Mouse (Mus musculus): ENCODE measurements around the gene Cdkl4. TPM values are rescaled to one million over a fixed set of nuclear protein-coding genes. Genes with fewer than 3 reads are reported as not detected.

Cdkl4 gene
- polyA plus RNA-seq, 1 experiment from 2014 or later = 1.5 TPM

DNA sequence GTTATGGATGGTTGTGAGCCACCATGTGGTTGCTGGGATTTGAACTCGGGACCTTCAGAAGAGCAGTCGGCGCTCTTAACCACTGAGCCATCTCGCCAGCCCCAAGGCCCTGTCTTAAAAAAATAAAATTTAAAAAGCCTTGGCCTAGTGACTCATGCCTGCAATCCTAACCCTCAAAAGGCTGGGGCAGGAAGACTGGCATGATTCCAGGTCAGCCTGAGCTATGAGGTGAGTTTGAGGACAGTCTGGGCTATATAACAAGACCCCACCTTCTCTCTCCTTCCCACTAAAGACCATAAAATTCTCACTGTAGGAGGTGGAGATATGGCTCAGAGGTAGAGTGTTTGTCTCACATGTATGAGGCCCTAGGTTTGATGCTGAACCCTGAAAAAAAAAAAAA, 85.3 kb downstream of the Cdkl4 start:
- no peak overlapping the region for H3K4me2 ChIP-seq
- no peaks in the 10 kb centered on the region for H3K4me1 ChIP-seq
- no peak overlapping the region for H3K27ac ChIP-seq
- no peaks in the 10 kb centered on the region for H3K36me3 ChIP-seq (ENCODE audit: poor library complexity, severe bottlenecking)
- H3K27me3 ChIP-seq = no peaks in the 10 kb centered on the region
- no peak for ATAC-seq
- H3K4me3 ChIP-seq = no peak overlapping the region
- no peaks in the 10 kb centered on the region; the same call in 1 of the 2 replicates for H3K9me3 ChIP-seq (replicated peaks)
- H3K9ac ChIP-seq = no peak overlapping the region
- 95% methylated on average over 4 of the region's 4 CpGs for WGBS

DNA sequence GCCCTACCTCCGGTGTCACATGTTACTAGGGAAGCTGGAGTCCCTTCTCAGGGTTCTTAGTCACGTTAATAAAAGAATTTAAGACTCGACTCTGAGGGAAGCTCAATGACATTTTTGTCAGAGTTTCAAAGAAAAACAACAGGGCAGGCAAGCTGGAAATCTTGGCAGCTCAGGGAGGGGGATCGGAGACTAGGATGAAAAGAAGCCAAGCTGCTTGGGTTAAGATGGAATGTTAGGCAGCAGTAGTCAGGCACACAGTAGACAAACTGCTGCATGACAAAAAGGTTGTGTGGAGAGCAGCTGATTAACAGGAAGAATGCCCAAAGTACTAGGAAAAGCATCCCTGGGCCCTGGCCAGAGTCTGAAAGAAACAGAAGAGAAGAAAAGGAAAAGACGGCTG, 87.4 kb downstream of the Cdkl4 start:
- no peak overlapping the region for H3K9ac ChIP-seq
- H3K4me3 ChIP-seq = no peak overlapping the region
- no peaks in the 10 kb centered on the region for H3K4me1 ChIP-seq
- H3K36me3 ChIP-seq (ENCODE audit: poor library complexity, severe bottlenecking) = no peaks in the 10 kb centered on the region
- WGBS = 58% methylated on average over 5 of the region's 5 CpGs
- no peaks in the 10 kb centered on the region for H3K27me3 ChIP-seq
- H3K9me3 ChIP-seq (replicated peaks) = no peaks in the 10 kb centered on the region; the same call in 1 of the 2 replicates
- no peak overlapping the region for H3K4me2 ChIP-seq
- ATAC-seq = no peak
- H3K27ac ChIP-seq = no peak overlapping the region

DNA sequence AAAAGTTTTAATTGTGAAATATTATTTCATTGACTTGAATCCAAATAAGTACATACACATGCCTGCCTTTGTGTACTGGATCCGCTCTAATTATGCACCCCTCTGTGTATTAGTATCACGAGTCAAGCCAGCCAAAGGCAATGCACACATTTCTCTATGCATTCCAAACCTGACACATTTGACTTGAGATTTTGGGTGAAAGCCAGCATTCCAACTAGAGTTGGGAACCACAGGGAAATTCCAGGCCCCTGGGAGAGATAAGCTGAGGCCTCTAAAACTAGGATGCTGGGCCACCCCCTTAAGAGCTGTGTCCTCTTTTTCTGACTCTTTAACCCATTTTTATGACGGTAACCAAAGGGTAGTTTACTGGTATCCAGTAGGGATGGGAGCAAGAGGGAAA, 88.7 kb downstream of the Cdkl4 start:
- Histone ChIP-seq H3K4me3 (no peak overlapping the region), H3K27ac (no peak overlapping the region), H3K36me3 (ENCODE audit: poor library complexity, severe bottlenecking) (no peaks in the 10 kb centered on the region), H3K27me3 (no peaks in the 10 kb centered on the region), H3K4me2 (no peak overlapping the region), H3K9ac (no peak overlapping the region), H3K4me1 (no peaks in the 10 kb centered on the region), H3K9me3 (replicated peaks) (no peaks in the 10 kb centered on the region; the same call in 1 of the 2 replicates)
- 76% methylated on average over 3 of the region's 3 CpGs for WGBS
- ATAC-seq = no peak

DNA sequence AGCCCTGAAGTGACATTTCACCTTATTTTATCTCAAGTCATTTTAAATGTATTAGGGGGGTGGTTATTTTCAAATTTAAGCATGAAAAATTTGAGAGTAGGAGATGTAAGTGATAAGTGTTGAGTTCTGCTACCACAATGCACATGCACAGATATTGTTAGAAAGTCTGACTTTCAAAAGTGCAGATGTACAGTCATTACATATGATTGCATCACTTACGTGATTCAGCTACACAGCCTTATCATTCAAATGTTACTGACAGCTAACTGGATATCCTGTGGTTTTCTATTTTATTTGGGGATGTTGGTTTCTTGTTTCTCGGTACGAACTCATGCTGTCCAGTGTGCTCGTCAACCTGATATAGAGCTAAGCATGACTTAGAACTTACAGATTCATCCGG, 92.5 kb downstream of the Cdkl4 start:
- 92% methylated on average over 5 of the region's 5 CpGs for WGBS
- no peak overlapping the region for H3K4me2 ChIP-seq
- H3K36me3 ChIP-seq (ENCODE audit: poor library complexity, severe bottlenecking) = no peaks in the 10 kb centered on the region
- H3K9me3 ChIP-seq (replicated peaks) = no peaks in the 10 kb centered on the region
- no peak overlapping the region for H3K4me3 ChIP-seq
- no peak for ATAC-seq
- H3K27ac ChIP-seq = no peak overlapping the region
- H3K4me1 ChIP-seq = peaks cover 13% of the 10 kb centered on the region
- no peak overlapping the region for H3K9ac ChIP-seq
- no peaks in the 10 kb centered on the region for H3K27me3 ChIP-seq

DNA sequence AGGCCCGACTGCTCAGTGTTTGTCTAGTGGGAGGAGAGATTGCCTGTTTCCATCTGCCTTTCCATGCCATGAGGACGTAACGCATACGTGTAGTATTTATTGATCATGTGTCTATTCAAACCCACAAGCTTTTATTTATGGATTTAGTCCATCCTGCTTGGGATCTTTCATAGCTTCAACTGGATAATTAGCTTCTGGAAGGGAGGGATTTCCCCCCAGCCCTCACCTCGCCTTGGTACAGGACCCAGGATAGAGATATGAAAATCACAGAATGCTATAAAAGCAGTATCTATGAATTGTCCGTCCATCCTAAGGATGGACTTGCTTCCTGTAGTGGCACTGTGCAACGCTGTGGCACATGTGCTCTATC, 96.8 kb downstream of the Cdkl4 start:
- Histone ChIP-seq H3K4me1 (peaks cover 29% of the 10 kb centered on the region), H3K4me2 (peak overlapping the region; percentile 83), H3K9ac (peak overlapping the region; percentile 97), H3K4me3 (peak overlapping the region; percentile 94), H3K27me3 (no peaks in the 10 kb centered on the region), H3K36me3 (ENCODE audit: poor library complexity, severe bottlenecking) (0 out of 2 replicates have a peak, but pooled peaks cover 6% of the 10 kb centered on the region), H3K27ac (peak overlapping the region; percentile 97), H3K9me3 (replicated peaks) (no peaks in the 10 kb centered on the region)
- ATAC-seq = no peak
- WGBS = 23% methylated on average over 7 of the region's 7 CpGs

DNA sequence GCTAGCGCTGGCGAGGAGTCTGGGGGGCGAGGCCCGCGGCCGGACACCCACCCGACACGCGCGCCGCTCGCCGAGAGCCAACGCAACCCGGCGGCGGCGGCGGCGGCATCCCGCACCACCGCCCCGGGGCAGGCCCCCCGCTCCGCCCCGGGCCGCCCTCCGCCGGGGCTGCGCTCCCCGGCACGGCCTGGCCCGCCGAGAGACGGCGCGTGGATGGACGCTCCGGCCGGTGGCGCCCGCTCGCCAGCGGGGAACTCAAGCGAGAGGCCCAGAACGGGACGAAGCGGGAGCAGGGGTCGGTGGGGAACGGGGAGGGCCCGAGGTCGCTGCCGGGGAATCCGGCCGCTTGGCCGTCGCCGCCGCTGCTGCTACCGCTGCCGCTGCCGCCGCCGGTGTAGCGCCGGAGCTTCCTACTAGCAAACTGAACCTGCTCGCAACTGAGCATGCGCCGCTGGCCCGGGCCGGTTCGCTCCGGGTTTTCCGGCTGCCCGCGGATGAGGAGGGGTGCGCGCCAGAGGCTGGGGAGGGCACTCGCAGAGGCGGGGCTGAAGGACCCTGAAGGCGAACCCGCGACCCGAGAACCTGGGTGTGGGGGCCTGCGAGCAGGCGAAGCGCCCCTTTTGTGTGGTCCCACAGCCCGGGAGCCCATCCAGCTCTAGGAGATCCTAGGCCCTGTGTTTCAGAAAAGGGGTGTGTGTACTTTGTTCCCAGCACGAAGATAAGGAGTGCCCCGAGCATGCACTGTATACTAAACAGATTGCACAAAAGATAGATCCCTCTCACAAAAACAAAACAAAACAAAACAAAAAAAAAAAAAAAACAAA, 97.4 kb downstream of the Cdkl4 start, which contains the start of gene Sos1:
Gene Sos1 (minus strand): TSS at position 423 of the 824 bp plus-strand sequence.
- H3K27ac ChIP-seq = peak within 1 kb of the TSS; percentile 97
- peak within 1 kb of the TSS; percentile 97 for H3K9ac ChIP-seq
- no peaks in the 10 kb centered on the region for H3K9me3 ChIP-seq (replicated peaks)
- peak within 1 kb of the TSS; percentile 94 for H3K4me3 ChIP-seq
- 0 out of 2 replicates have a peak, but pooled peaks cover 6% of the 10 kb centered on the region for H3K36me3 ChIP-seq (ENCODE audit: poor library complexity, severe bottlenecking)
- under 1% methylated on average over 64 of the region's 90 CpGs for WGBS
- H3K27me3 ChIP-seq = no peaks in the 10 kb centered on the region
- peak; percentile 89 for ATAC-seq
- H3K4me2 ChIP-seq = peak within 1 kb of the TSS; percentile 83
- H3K4me1 ChIP-seq = peaks cover 29% of the 10 kb centered on the region

DNA sequence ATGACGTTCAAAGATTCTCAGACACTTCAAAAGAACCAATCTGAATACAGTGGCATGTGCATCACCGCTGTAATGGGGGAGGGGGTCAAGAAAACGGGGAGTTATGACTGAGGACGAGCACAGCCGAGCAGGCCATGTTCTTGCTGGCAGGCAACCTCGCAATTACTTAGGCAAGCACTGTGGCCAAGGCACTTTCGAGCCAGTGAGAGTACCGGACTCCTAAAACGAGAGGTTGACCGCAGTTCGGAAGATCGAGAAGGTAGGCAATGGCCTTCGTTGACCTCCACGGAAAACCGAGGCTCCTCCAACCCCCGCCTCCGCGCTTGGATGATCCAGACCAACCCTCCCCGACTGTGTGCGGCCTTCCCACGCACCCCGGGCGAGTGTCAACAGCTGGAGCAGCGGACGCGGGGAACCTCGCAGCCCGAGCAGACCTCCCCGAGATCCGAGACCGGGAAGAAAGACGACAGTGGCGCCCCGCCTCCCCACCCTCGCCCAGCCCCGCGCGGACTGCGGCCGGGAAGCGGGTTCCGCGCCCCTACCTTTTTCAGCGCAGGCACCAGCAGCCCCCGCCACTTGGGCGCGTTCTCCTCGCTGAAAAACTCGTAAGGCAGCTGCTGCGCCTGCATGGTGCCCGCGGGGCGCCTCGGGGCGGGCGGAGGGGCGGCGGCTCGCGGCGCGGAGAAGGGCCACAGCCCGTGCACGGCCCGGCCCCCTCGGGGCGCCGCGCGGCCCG, 98.2 kb downstream of the Cdkl4 start:
- Histone ChIP-seq H3K4me1 (peaks cover 29% of the 10 kb centered on the region), H3K27me3 (no peaks in the 10 kb centered on the region), H3K4me3 (peak overlapping the region; percentile 94), H3K36me3 (ENCODE audit: poor library complexity, severe bottlenecking) (0 out of 2 replicates have a peak, but pooled peaks cover 6% of the 10 kb centered on the region), H3K27ac (peak overlapping the region; percentile 97), H3K4me2 (peak overlapping the region; percentile 83), H3K9me3 (replicated peaks) (no peaks in the 10 kb centered on the region), H3K9ac (peak overlapping the region; percentile 97)
- WGBS = under 1% methylated on average over 58 of the region's 71 CpGs
- ATAC-seq = peak; percentile 39

DNA sequence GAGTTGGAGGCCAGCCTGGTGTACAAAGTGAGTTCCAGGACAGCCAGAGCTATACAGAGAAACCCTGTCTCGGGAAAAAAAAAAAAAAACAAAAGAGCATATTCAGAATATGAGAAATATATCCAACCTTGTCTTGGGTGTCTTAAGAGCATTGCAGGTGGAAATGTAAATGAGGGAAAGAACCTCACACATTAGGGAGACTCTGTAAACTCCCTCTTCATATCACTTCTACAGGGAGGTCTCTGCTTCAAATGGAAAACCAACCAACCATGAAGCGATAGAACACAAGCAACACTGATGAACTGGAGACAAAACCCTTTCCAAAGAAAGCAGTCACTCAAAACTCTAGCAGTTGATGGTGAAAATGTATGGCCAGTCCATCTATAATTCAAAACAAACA, 99.9 kb downstream of the Cdkl4 start:
- no peaks in the 10 kb centered on the region for H3K9me3 ChIP-seq (replicated peaks)
- 86% methylated on average over 2 of the region's 2 CpGs for WGBS
- no peak overlapping the region for H3K4me3 ChIP-seq
- H3K9ac ChIP-seq = no peak overlapping the region
- peaks cover 29% of the 10 kb centered on the region for H3K4me1 ChIP-seq
- 0 out of 2 replicates have a peak, but pooled peaks cover 6% of the 10 kb centered on the region for H3K36me3 ChIP-seq (ENCODE audit: poor library complexity, severe bottlenecking)
- H3K27ac ChIP-seq = no peak overlapping the region
- ATAC-seq = no peak
- H3K4me2 ChIP-seq = 0 out of 2 replicates have a peak overlapping the region, but pooled peaks have one; percentile 83
- H3K27me3 ChIP-seq = no peaks in the 10 kb centered on the region

DNA sequence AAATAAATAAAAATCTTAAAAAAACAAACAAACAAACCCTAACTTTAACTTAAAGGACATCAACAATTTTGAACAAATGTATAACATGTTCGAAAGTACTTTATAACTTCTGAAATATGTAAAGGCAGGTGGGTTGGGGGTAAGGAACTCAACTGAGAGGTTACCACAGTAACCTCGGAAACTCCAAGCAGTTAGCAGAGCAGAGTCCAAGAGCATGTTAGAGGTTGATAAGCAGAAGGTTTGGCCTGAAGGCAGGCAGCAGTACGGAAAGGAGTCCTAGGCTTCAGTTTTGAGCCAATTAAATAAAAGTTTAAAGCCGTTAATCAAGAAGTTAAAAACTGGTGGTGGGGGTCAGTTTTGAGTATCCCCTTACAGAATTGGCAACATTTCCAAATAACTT, 101.1 kb downstream of the Cdkl4 start:
- Histone ChIP-seq H3K4me3 (no peak overlapping the region), H3K36me3 (ENCODE audit: poor library complexity, severe bottlenecking) (0 out of 2 replicates have a peak, but pooled peaks cover 6% of the 10 kb centered on the region), H3K4me2 (no peak overlapping the region), H3K27me3 (no peaks in the 10 kb centered on the region), H3K27ac (no peak overlapping the region), H3K4me1 (peaks cover 28% of the 10 kb centered on the region), H3K9me3 (replicated peaks) (no peaks in the 10 kb centered on the region), H3K9ac (no peak overlapping the region)
- ATAC-seq = no peak
- WGBS = 93% methylated on average over 4 of the region's 4 CpGs

Other genes with a start within 250 kb of the Cdkl4 start
- 2.0 and 2.1 TPM in 2 replicates for gene Gm10190, start 204.3 kb downstream of the Cdkl4 start, polyA plus RNA-seq (2015; fragmentation: Nextera tagmentation; extraction: Ambion mirVana)
- gene Sos1, start 97.4 kb downstream of the Cdkl4 start, polyA plus RNA-seq (2015; fragmentation: Nextera tagmentation; extraction: Ambion mirVana) = 6.6 and 6.9 TPM in 2 replicates
- gene Map4k3, start 150.7 kb upstream of the Cdkl4 start, polyA plus RNA-seq (2015; fragmentation: Nextera tagmentation; extraction: Ambion mirVana) = 21.3 and 21.5 TPM in 2 replicates

Data from forebrain, embryonic 13.5 days (tissue).